Mouse (Mus musculus) small intestine, adult 2 months (tissue): Measurements from ENCODE around the gene Tecpr2.

Source experiments
- CTCF ChIP-seq: fragments of 200-500 bp; IDR thresholded peaks from 2 replicates; pipeline ENCODE4 v1.5.1; 2012; ENCODE audit warnings: low read depth, mild to moderate bottlenecking, control low read depth, inconsistent platforms, low read length, moderate library complexity, mixed read lengths; ENCODE audit not compliant: insufficient replicate concordance, insufficient read length; ENCODE audit errors: extremely low read depth
- POLR2A ChIP-seq: fragments of 200-500 bp; IDR thresholded peaks from 2 replicates; pipeline ENCODE4 v1.6.1; 2012; ENCODE audit warnings: low read depth, mild to moderate bottlenecking, control low read depth, inconsistent platforms, low read length, moderate library complexity

- TF ChIP-seq POLR2A (no peak), CTCF (no peak)
Observed at GRCm38 (mm10) chr12:110840348-110841198, 48.5 kb upstream of the Tecpr2 start, which contains the start of gene Mok.
